14 mouse cellular contexts compared by ENCODE assay signal in genomic region chr4:129463097-129464059, GRCm38 (mm10). TPM values are rescaled to one million over a fixed set of nuclear protein-coding genes. Genes with fewer than 3 reads are reported as not detected.
DNase-seq lines count a peak whose midpoint lies in the region; ATAC-seq and TF ChIP-seq lines count a peak whose summit lies in the region.
"Had no signal": no experiment of that assay in that cellular context is flagged by ENCODE, and none has a peak within 500 bp of the region (broad histone marks: within the 10 kb centered on the region; RNA-seq: fewer than 3 reads in every experiment).

No protein-coding gene starts in this region.

- peaks cover 16% of the 10 kb centered on the region for H3K4me1 ChIP-seq in heart, embryonic 12.5 days (replicated peaks)
- peaks cover 35% of the 10 kb centered on the region for H3K4me1 ChIP-seq in G1E (ENCODE audit: insufficient read depth, low read depth, low read length)

- no peaks in the 10 kb centered on the region for H3K9me3 ChIP-seq in heart, embryonic 12.5 days (replicated peaks)
- H3K9me3 ChIP-seq in G1E (replicated peaks): no peaks in the 10 kb centered on the region

- H3K27me3 ChIP-seq in heart, embryonic 12.5 days (replicated peaks): no peaks in the 10 kb centered on the region
- no peaks in the 10 kb centered on the region for H3K27me3 ChIP-seq in G1E (ENCODE audit: insufficient read depth, low read length)

- no peak overlapping the region for H3K4me3 ChIP-seq in heart, embryonic 12.5 days
- H3K4me3 ChIP-seq in G1E (ENCODE audit: low read depth, low read length): no peak overlapping the region; the same call in 1 of the 2 replicates

- peak overlapping the region; percentile 90; the same call in 1 of the 2 replicates for H3K4me2 ChIP-seq in heart, embryonic 12.5 days

- no peak for TF ChIP-seq CTCF in G1E (IDR thresholded peaks at IDR 0.05; ENCODE audit: low read depth, low read length)

- no peak overlapping the region for H3K27ac ChIP-seq in heart, embryonic 12.5 days (ENCODE audit: poor library complexity, severe bottlenecking)

- no peak for ATAC-seq in heart, embryonic 12.5 days (ENCODE audit: insufficient number of reproducible peaks, low FRiP score)
- ATAC-seq in G1E (ENCODE audit: extremely low read depth, insufficient number of reproducible peaks, low FRiP score, poor library complexity, severe bottlenecking): no peak
- ATAC-seq in erythroid progenitor cell, adult 5-6 weeks (replicated peaks; ENCODE audit: low FRiP score, poor library complexity, severe bottlenecking): peak; percentile 68
- peak; percentile 67 for ATAC-seq in megakaryocyte-erythroid progenitor cell, adult 5-6 weeks (replicated peaks; ENCODE audit: low FRiP score, low TSS enrichment, poor library complexity, severe bottlenecking)
- ATAC-seq: inflammation-experienced regulatory T-cells, adult 6 months had no signal

- no peak for DNase-seq in heart, postnatal 10 days
- DNase-seq in G1E (ENCODE audit: low spot score): peak; percentile 32
- no peak for DNase-seq in gastrocnemius, adult 8-10 months (ENCODE audit: low spot score in 2 of 2)
- no peak for DNase-seq in adrenal gland, adult (ENCODE audit: inconsistent age in 2 of 2, low spot score in 1 of 2)
- no peak for DNase-seq in layer of hippocampus, adult 9-11 months
- DNase-seq: cerebellum, postnatal 25 days; gastrocnemius, postnatal 10 days; lung, postnatal 10 days had no signal

- H3K9ac ChIP-seq in heart, embryonic 12.5 days: no peak overlapping the region

- WGBS in heart, embryonic 12.5 days: 78% methylated on average over 24 of the region's 24 CpGs

- intact Hi-C loops in heart, postnatal 10 days (cut with DNase I): no loop called here

- H3K36me3 ChIP-seq in heart, embryonic 12.5 days: peaks cover 53% of the 10 kb centered on the region
- H3K36me3 ChIP-seq in G1E (replicated peaks): peaks cover 56% of the 10 kb centered on the region

RNA-seq across cellular contexts. Expression of gene Bsdc1, which starts 2.0 kb away (rescaled TPM):
- 25.6 and 26.8 TPM in 2 replicates for polyA plus RNA-seq in heart, embryonic 12.5 days (2016; fragmentation: Nextera tagmentation; extraction: Ambion mirVana)
- total RNA-seq in heart, postnatal 10 days (2021): 10 to 100 TPM; 35.9 to 38.2 TPM
- total RNA-seq in G1E (2014; fragmentation: Nextera tagmentation) (25.0 and 91.3 TPM in 2 replicates), G1E (2017) (28.4 and 29.1 TPM in 2 replicates)
- polyA plus RNA-seq in G1E (2012): 25.7 and 34.8 TPM in 2 replicates
- 127 and 193 TPM in 2 replicates for total RNA-seq in erythroid progenitor cell, adult 5-6 weeks (2015; ENCODE audit: low replicate concordance)
- total RNA-seq in erythroid progenitor cell, adult 5-6 weeks (2017; ENCODE audit: low replicate concordance): 200 and 208 TPM in 2 replicates
- 36.1 and 36.3 TPM in 2 replicates for total RNA-seq in megakaryocyte-erythroid progenitor cell, adult 5-6 weeks (2014; fragmentation: Nextera tagmentation)
- 31.3 and 52.3 TPM in 2 replicates for total RNA-seq in megakaryocyte-erythroid progenitor cell, adult 5-6 weeks (2017)
- 10 to 100 TPM; 37.3 to 42.5 (median 41.0) TPM for total RNA-seq in gastrocnemius, adult 8-10 months (2022)

RNA-seq across cellular contexts. Expression of gene Zbtb8b, which starts 22.7 kb away (rescaled TPM):
- 5.7 and 5.9 TPM in 2 replicates for polyA plus RNA-seq in heart, embryonic 12.5 days (2016; fragmentation: Nextera tagmentation; extraction: Ambion mirVana)
- total RNA-seq in heart, postnatal 10 days (2021): under 1 TPM; 0.29 to 0.52 TPM
- total RNA-seq in G1E (2014; fragmentation: Nextera tagmentation): not detected in 2 replicates
- 0.06 and 0.16 TPM in 2 replicates for total RNA-seq in G1E (2017)
- not detected in 2 replicates for polyA plus RNA-seq in G1E (2012)
- not detected in 2 replicates for total RNA-seq in erythroid progenitor cell, adult 5-6 weeks (2015; ENCODE audit: low replicate concordance)
- not detected in 2 replicates for total RNA-seq in erythroid progenitor cell, adult 5-6 weeks (2017; ENCODE audit: low replicate concordance)
- not detected in 2 replicates for total RNA-seq in megakaryocyte-erythroid progenitor cell, adult 5-6 weeks (2014; fragmentation: Nextera tagmentation)
- 0.05 TPM in 1 of 2 replicates, not detected in the other for total RNA-seq in megakaryocyte-erythroid progenitor cell, adult 5-6 weeks (2017)
- total RNA-seq in gastrocnemius, adult 8-10 months (2022): not detected
- total RNA-seq: gastrocnemius, postnatal 10 days had no signal
- polyA plus RNA-seq: inflammation-experienced regulatory T-cells, adult 6 months had no signal

RNA-seq across cellular contexts. Expression of gene Tssk3, which starts 27.4 kb away (rescaled TPM):
- not detected in 2 replicates for polyA plus RNA-seq in heart, embryonic 12.5 days (2016; fragmentation: Nextera tagmentation; extraction: Ambion mirVana)
- not detected for total RNA-seq in heart, postnatal 10 days (2021)
- total RNA-seq in G1E (2014; fragmentation: Nextera tagmentation) (not detected in 2 replicates), G1E (2017) (0.38 TPM in 1 of 2 replicates, not detected in the other)
- not detected in 2 replicates for polyA plus RNA-seq in G1E (2012)
- total RNA-seq in erythroid progenitor cell, adult 5-6 weeks (2015; ENCODE audit: low replicate concordance): not detected in 2 replicates
- not detected in 2 replicates for total RNA-seq in erythroid progenitor cell, adult 5-6 weeks (2017; ENCODE audit: low replicate concordance)
- total RNA-seq in megakaryocyte-erythroid progenitor cell, adult 5-6 weeks (2014; fragmentation: Nextera tagmentation): not detected in 2 replicates
- not detected in 2 replicates for total RNA-seq in megakaryocyte-erythroid progenitor cell, adult 5-6 weeks (2017)
- total RNA-seq in gastrocnemius, adult 8-10 months (2022): not detected
- total RNA-seq: gastrocnemius, postnatal 10 days had no signal
- polyA plus RNA-seq: heart, embryonic 16.5 days; inflammation-experienced regulatory T-cells, adult 6 months; stomach, embryonic 16.5 days had no signal

RNA-seq across cellular contexts. Expression of gene Fam229a, which starts 27.6 kb away (rescaled TPM):
- polyA plus RNA-seq in heart, embryonic 12.5 days (2016; fragmentation: Nextera tagmentation; extraction: Ambion mirVana): 0.32 TPM in 1 of 2 replicates, not detected in the other
- not detected for total RNA-seq in heart, postnatal 10 days (2021)
- total RNA-seq in G1E (2014; fragmentation: Nextera tagmentation) (not detected in 2 replicates), G1E (2017) (not detected in 2 replicates)
- 0.31 TPM in 1 of 2 replicates, not detected in the other for polyA plus RNA-seq in G1E (2012)
- 7.5 TPM in 1 of 2 replicates, not detected in the other for total RNA-seq in erythroid progenitor cell, adult 5-6 weeks (2015; ENCODE audit: low replicate concordance)
- not detected in 2 replicates for total RNA-seq in erythroid progenitor cell, adult 5-6 weeks (2017; ENCODE audit: low replicate concordance)
- not detected in 2 replicates for total RNA-seq in megakaryocyte-erythroid progenitor cell, adult 5-6 weeks (2014; fragmentation: Nextera tagmentation)
- total RNA-seq in megakaryocyte-erythroid progenitor cell, adult 5-6 weeks (2017): not detected in 2 replicates
- not detected for total RNA-seq in gastrocnemius, adult 8-10 months (2022)
- total RNA-seq: gastrocnemius, postnatal 10 days had no signal
- polyA plus RNA-seq: heart, embryonic 16.5 days; inflammation-experienced regulatory T-cells, adult 6 months; stomach, embryonic 16.5 days had no signal

RNA-seq across cellular contexts. Expression of gene Marcksl1, which starts 50.0 kb away (rescaled TPM):
- 515 and 518 TPM in 2 replicates for polyA plus RNA-seq in heart, embryonic 12.5 days (2016; fragmentation: Nextera tagmentation; extraction: Ambion mirVana)
- total RNA-seq in heart, postnatal 10 days (2021): 10 to 100 TPM; 42.3 to 63.4 TPM
- total RNA-seq in G1E (2014; fragmentation: Nextera tagmentation) (14.5 and 18.7 TPM in 2 replicates), G1E (2017) (13.4 and 13.6 TPM in 2 replicates)
- polyA plus RNA-seq in G1E (2012): 38.9 and 47.0 TPM in 2 replicates
- 13.8 and 16.9 TPM in 2 replicates for total RNA-seq in erythroid progenitor cell, adult 5-6 weeks (2015; ENCODE audit: low replicate concordance)
- 4.4 and 10.6 TPM in 2 replicates for total RNA-seq in erythroid progenitor cell, adult 5-6 weeks (2017; ENCODE audit: low replicate concordance)
- 29.9 and 30.4 TPM in 2 replicates for total RNA-seq in megakaryocyte-erythroid progenitor cell, adult 5-6 weeks (2014; fragmentation: Nextera tagmentation)
- 41.4 and 48.3 TPM in 2 replicates for total RNA-seq in megakaryocyte-erythroid progenitor cell, adult 5-6 weeks (2017)
- total RNA-seq in gastrocnemius, adult 8-10 months (2022): 1 to 10 TPM in 2 of 4 experiments, under 1 TPM in 2; 0.19 to 1.1 (median 0.78) TPM

Comparison
In these comparisons a context has a peak if more than half of its experiments do, and no peak if none do; other contexts are left out.
1. ATAC-seq: peak in erythroid progenitor cell, adult 5-6 weeks (single experiment) and megakaryocyte-erythroid progenitor cell, adult 5-6 weeks (single experiment); none in heart, embryonic 12.5 days (single experiment) and G1E (single experiment).